Mouse (Mus musculus) kidney, adult 2 months (tissue): Measurements from ENCODE around the gene Zfp873. TPM values are rescaled to one million over a fixed set of nuclear protein-coding genes. Genes with fewer than 3 reads are reported as not detected.
"Not testable (repeated sequence)": the region's sequence is repeated elsewhere in the genome, so short reads cannot be mapped to it uniquely, and the experiment has no call there.

Experiments
- DNase-seq: peaks from one replicate; pipeline ENCODE4 v3.0.0; 2021
- H3K27ac ChIP-seq: fragments of 200-500 bp; 2 replicates; pipeline ENCODE4 v1.5.1; 2012; ENCODE audit warnings: low read depth, low read length, control low read depth, inconsistent platforms; ENCODE audit not compliant: insufficient read depth
- H3K27me3 ChIP-seq: fragments of 200-500 bp; replicated peaks from 2 replicates; pipeline ENCODE4 v1.6.1; 2012; ENCODE audit warnings: mild to moderate bottlenecking, moderate library complexity, low read length, inconsistent platforms; ENCODE audit not compliant: control insufficient read depth, insufficient read depth
- H3K36me3 ChIP-seq: fragments of 200-500 bp; 2 replicates; pipeline ENCODE4 v1.6.1; 2012; ENCODE audit warnings: mild to moderate bottlenecking, moderate library complexity, low read length, inconsistent platforms; ENCODE audit not compliant: control insufficient read depth, insufficient read depth
- H3K4me1 ChIP-seq: fragments of 200-500 bp; 2 replicates; pipeline ENCODE4 v1.6.1; 2011; ENCODE audit warnings: low read length; ENCODE audit not compliant: control insufficient read depth, insufficient read depth
- H3K4me3 ChIP-seq: fragments of 200-500 bp; 2 replicates; pipeline ENCODE4 v1.5.1; 2011; ENCODE audit warnings: mild to moderate bottlenecking, low read depth, low read length, control low read depth; ENCODE audit not compliant: insufficient read depth
- CTCF ChIP-seq: fragments of 200-500 bp; conservative IDR thresholded peaks from 2 replicates; pipeline ENCODE4 v1.5.1; 2011; ENCODE audit warnings: low read depth, mild to moderate bottlenecking, control low read depth, low read length, moderate library complexity, mixed read lengths; ENCODE audit not compliant: insufficient read depth, insufficient read length
- POLR2A ChIP-seq: fragments of 200-500 bp; IDR thresholded peaks from one replicate; pipeline ENCODE4 v1.6.1; 2011; ENCODE audit warnings: low read depth, low read length, control low read depth
- WGBS: fragments of 180-500 bp; shearing (Covaris S2); methylation state at CpG from one replicate; pipeline ENCODE4 v1.1.7; 2018; 5-methylcytosine and 5-hydroxymethylcytosine counted together
- polyA plus RNA-seq: library from polyadenylated mRNA; depleted of rRNA; stranded (reverse); fragments of >200 nt; gene quantifications from 2 replicates; pipeline ENCODE4 v1.2.3, GENCODE M21; 2012; rRNA removed

Gene Zfp873
- polyA plus RNA-seq: 0.73 and 1.3 TPM in 2 replicates

GRCm38 (mm10) chr10:82047597-82048459 lies at the start of gene Zfp873:
Zfp873 (plus strand) TSS chr10:82048123.
- Histone ChIP-seq H3K27ac (peak within 1 kb of the TSS; percentile 70), H3K36me3 (no peaks in the 10 kb centered on the region), H3K4me3 (peak within 1 kb of the TSS; percentile 81), H3K27me3 (no peaks in the 10 kb centered on the region), H3K4me1 (no peaks in the 10 kb centered on the region)
- DNase-seq: peak; percentile 96
- 11% methylated on average over 35 of the region's 35 CpGs for WGBS
- TF ChIP-seq POLR2A (peak; percentile 27), CTCF (no peak)

DNA sequence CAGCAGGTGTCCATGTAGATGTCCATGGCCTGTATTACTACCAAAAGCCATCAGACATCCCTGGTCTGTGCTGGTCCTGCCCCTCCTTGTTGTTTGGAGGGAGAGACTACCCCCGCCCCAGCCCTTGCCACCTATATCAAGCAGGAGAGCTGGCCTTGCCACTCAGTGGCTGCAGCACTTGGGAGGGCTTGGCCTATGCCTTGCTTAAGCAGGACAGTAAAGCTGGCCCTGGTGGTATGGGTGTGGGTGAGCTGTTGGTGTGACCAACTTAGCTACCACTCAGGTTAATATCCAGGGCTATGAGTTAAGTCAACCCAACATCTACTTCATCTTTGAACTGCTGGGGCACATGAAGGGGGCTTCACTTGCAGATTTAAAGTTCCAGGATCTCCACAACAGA lies 44.7 kb upstream of the Zfp873 start:
- DNase-seq, H3K27ac ChIP-seq, H3K27me3 ChIP-seq, H3K4me3 ChIP-seq, H3K36me3 ChIP-seq, H3K4me1 ChIP-seq: not testable (repeated sequence)
- WGBS: 100% methylated on average over 1 of the region's 1 CpGs

DNA sequence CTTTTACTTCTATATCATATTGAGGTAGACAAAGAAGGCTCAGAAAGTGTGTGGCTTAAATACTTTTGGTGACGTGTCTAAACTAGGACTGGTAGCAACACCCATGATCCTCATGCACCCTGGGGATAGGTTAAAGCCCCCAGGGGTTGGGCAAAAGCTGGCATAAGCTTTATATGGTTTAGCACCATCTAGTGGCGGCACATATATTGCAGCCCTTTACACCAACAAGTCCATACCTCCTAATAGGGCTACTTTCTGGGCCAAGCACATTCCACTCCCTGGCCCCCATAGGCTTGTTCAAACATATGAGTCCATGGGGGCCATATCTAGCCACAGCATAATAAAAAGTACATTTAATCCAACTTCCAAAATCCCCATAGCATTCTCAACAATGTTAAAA lies 43.1 kb upstream of the Zfp873 start:
- 67% methylated on average over 2 of the region's 2 CpGs for WGBS
- not testable (repeated sequence) for H3K36me3 ChIP-seq, H3K4me1 ChIP-seq, H3K27me3 ChIP-seq, H3K4me3 ChIP-seq, H3K27ac ChIP-seq, DNase-seq

DNA sequence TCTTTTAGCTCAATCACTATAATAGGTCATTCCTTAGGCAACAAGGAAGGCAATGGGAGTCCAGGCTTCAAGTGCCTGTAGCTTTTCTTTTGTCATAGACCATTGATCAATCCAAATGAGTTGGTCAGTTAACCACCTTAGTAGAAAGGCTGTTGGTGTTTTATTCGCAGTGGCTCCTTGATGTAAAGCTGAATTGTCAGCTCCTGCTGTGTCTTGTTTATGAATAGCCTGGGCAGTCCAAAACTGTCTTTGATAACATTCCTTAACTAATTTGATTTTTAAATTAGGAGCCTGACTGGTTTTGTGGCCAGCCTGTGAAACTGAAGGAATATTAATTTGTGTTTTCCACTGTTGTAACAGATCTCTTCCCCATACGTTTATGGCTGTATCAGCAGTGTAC lies 5.7 kb upstream of the Zfp873 start:
- Histone ChIP-seq H3K27me3 (no peaks in the 10 kb centered on the region), H3K27ac (no peak overlapping the region), H3K4me3 (no peak overlapping the region), H3K36me3 (no peaks in the 10 kb centered on the region), H3K4me1 (no peaks in the 10 kb centered on the region)
- no peak for DNase-seq
- WGBS: 63% methylated on average over 2 of the region's 2 CpGs
- TF ChIP-seq POLR2A (no peak), CTCF (no peak)

GRCm38 (mm10) chr10:82046603-82047002 lies 1.3 kb upstream of the Zfp873 start:
- no peaks in the 10 kb centered on the region for H3K27me3 ChIP-seq
- H3K4me1 ChIP-seq: no peaks in the 10 kb centered on the region
- no peak overlapping the region for H3K4me3 ChIP-seq
- WGBS: 82% methylated on average over 3 of the region's 3 CpGs
- DNase-seq: no peak
- H3K36me3 ChIP-seq: no peaks in the 10 kb centered on the region
- no peak overlapping the region for H3K27ac ChIP-seq
- TF ChIP-seq POLR2A: no peak

DNA sequence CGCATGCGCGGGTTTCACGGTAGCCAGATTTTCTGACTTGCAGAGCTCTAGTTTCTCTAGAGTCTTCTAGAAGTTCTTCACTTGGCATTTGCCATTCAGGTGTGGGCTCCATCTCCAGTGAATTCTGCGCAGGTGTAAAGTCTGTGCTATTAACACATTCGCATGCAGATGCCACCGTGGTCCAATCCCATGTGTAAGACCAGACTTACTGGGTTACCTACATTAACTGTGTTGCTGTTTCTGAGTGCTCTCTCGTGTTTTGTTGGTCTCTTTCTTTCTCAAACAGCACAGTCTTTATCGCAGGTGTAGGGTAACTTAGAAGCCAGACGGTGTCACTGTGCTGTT lies 509 bp downstream of the Zfp873 start:
- H3K36me3 ChIP-seq, H3K27me3 ChIP-seq, H3K27ac ChIP-seq, DNase-seq, H3K4me1 ChIP-seq: not testable (repeated sequence)
- peak overlapping the region; percentile 81 for H3K4me3 ChIP-seq
- WGBS: 28% methylated on average over 10 of the region's 10 CpGs

DNA sequence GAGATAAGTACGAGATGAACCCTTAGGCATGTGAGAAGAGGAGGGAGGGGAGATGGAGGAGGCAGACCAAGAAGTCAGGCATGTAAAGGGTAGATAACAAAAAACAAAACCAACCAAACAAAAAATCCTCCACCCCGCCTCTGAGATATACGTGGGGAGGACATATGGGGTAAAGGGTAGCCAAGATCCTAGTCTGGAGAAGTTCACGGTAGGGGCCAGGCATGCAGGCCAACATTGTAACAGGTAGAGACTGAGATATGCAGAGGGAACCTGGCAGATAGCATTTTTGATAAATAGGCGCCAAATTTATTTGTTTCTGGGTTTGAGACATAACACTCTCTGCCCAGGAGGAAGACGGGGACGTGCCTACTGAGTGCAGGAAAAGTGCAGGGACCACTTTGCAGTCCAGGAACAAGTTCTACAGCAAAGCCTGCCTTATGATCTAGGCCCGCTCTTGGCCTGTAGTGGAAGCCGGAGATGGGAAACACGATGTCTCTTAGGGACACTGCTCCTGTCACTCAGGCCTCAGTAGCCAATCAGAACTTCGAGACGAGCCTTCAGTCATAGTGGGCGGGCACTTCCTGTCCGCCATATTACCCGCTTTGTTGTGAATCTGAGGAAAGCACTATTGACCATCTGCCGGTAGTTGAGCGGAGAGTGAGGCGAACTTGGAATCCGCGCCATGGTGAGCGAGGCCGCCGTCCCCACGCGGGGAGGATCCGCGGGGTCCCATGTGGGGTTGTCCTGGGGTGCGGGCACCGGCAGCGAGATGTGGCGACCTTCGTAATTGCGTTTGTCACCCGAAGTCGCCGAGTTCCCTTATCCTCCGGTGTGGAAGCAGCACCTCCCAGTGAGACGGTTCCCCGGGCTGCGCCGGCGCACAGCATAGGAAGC lies 35.1 kb downstream of the Zfp873 start, which contains the start of gene BC024063:
TSS of gene BC024063 (plus strand) at position 626 of the 894 bp plus-strand sequence.
- peak within 1 kb of the TSS; percentile 51 for H3K4me3 ChIP-seq
- H3K4me1 ChIP-seq, H3K27me3 ChIP-seq, H3K36me3 ChIP-seq, H3K27ac ChIP-seq: not testable (repeated sequence)
- DNase-seq: peak; percentile 70
- 17% methylated on average over 42 of the region's 42 CpGs for WGBS

DNA sequence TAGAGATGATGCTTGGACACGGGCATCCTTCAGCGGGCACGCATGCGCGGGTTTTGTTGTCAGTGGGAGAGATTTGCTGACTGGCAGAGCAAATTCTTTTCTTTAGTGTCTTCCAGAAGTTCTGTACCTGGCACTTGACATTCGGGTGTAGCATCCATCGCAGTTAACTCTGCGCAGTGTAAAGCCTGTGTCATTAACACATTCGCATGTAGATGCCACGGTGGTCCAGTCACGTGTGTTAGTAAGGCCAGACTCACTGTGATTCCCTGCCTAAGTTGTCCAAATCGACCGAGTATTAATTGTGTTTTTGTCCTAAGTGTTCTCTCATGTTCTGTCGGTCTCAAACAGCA lies 35.7 kb downstream of the Zfp873 start:
- not testable (repeated sequence) for H3K36me3 ChIP-seq, H3K27me3 ChIP-seq, H3K27ac ChIP-seq, DNase-seq, H3K4me1 ChIP-seq
- H3K4me3 ChIP-seq: peak overlapping the region; percentile 51
- WGBS: 20% methylated on average over 14 of the region's 14 CpGs

Other genes with a start within 250 kb of the Zfp873 start
- gene Gm4767, start 235.9 kb upstream of the Zfp873 start, polyA plus RNA-seq: not detected in 2 replicates
- gene Gm32687, start 184.2 kb upstream of the Zfp873 start, polyA plus RNA-seq: 0.31 TPM in 1 of 2 replicates, not detected in the other
- 0.03 and 0.27 TPM in 2 replicates for gene Zfp781, start 117.6 kb upstream of the Zfp873 start, polyA plus RNA-seq
- 0.11 and 0.16 TPM in 2 replicates for gene BC024063, start 35.2 kb downstream of the Zfp873 start, polyA plus RNA-seq
- 0.29 and 0.61 TPM in 2 replicates for gene AU041133, start 79.9 kb downstream of the Zfp873 start, polyA plus RNA-seq
- gene Zfp938, start 193.2 kb downstream of the Zfp873 start, polyA plus RNA-seq: 1.2 and 1.8 TPM in 2 replicates